Mouse (Mus musculus) lung, adult 2 months (tissue): ENCODE results near the gene Rep15. TPM values are rescaled to one million over a fixed set of nuclear protein-coding genes. Genes with fewer than 3 reads are reported as not detected.

Source experiments
- DNase-seq: peaks from one replicate; pipeline ENCODE4 v3.0.0; 2022
- H3K4me1 ChIP-seq: fragments of 200-500 bp; 2 replicates; pipeline ENCODE4 v1.6.1; 2011; ENCODE audit warnings: low read length; ENCODE audit not compliant: control insufficient read depth, insufficient read depth
- H3K4me3 ChIP-seq: fragments of 200-500 bp; replicated peaks from 2 replicates; pipeline ENCODE3; 2011; ENCODE audit warnings: low read depth, mild to moderate bottlenecking, control low read depth, low read length; ENCODE audit errors: extremely low read depth
- CTCF ChIP-seq: fragments of 200-500 bp; IDR thresholded peaks from 2 replicates; pipeline ENCODE4 v1.5.1; 2011; ENCODE audit warnings: mild to moderate bottlenecking, low read length, control low read depth; ENCODE audit not compliant: insufficient read depth
- POLR2A ChIP-seq: fragments of 200-500 bp; IDR thresholded peaks from 2 replicates; pipeline ENCODE4 v1.6.1; 2011; ENCODE audit warnings: low read depth, mild to moderate bottlenecking, control low read depth, low read length, borderline replicate concordance; ENCODE audit errors: extremely low read depth
- WGBS: fragments of 180-500 bp; shearing (Covaris S2); methylation state at CpG from one replicate; pipeline ENCODE4 v1.1.7; 2018; 5-methylcytosine and 5-hydroxymethylcytosine counted together
- polyA plus RNA-seq: library from polyadenylated mRNA; depleted of rRNA; stranded (reverse); fragments of >200 nt; gene quantifications from 2 replicates; pipeline ENCODE4 v1.2.3, GENCODE M21; 2012

Rep15 gene
- polyA plus RNA-seq, 1 experiment: 0.24 TPM

DNA sequence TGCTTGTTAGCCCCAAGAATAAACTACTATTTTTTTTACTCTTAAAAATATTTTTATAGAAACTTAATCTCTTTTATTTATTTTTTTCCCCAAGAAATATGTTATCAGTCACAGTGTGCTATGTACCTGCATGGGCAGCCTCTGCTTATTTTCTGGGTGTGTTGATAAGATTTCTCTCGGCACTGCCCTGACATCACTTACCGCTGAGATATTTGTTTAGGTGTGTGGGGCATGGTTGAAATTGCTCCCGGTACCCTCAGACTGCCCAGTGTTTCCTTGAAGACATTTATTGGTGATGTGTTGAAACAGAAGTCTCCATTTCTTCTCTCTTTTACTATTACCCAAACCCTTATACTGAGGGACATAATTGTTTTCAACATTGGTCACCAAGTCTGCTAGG is 7.6 kb upstream of the Rep15 start:
- WGBS: 61% methylated on average over 3 of the region's 3 CpGs
- DNase-seq: no peak
- Histone ChIP-seq H3K4me3 (no peak overlapping the region), H3K4me1 (0 out of 2 replicates have a peak, but pooled peaks cover 3% of the 10 kb centered on the region)
- TF ChIP-seq POLR2A: no peak
- no peak for TF ChIP-seq CTCF

DNA sequence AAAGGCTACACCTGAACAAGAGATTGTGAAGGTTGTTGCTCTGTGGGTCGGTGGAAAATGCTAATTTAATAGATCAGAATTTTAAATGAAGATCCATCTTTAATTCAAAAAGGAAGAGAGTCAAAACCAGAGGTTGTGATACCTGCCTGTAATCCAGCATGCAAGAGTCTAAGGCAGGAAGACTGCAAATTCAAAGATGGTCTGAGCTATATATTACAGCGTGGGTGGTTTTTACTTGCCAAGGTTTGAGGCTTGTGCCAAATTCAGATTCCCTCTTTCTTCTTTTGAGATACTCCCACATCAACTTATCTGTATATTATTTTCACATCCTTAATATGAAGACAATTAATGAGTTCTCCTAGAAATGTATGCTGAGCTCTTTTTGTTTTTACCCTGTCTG is 4.0 kb upstream of the Rep15 start:
- no peak for TF ChIP-seq POLR2A
- no peak for TF ChIP-seq CTCF

DNA sequence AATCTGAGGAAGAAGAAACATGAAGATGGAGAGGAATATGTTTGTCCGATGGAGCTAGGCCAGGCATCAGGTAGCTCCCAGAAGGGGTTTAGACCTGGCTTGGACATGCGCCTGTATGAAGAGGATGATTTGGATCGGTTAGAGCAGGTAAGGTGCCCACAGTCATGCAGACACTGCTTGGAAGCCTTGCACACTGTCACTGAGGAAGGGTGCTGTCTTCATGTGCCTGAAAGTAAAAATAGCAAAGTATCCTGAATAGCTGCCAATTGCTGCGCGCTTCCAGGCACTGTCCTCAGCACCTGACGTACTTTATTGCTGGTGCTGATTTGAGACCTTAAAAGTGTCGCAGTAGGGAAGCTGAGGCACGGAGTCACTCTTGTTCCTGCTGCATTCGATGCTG is 2.8 kb upstream of the Rep15 start:
- DNase-seq: no peak
- TF ChIP-seq CTCF (no peak), POLR2A (no peak)

More for the DNA sequence above, 4.0 kb upstream of the Rep15 start:
- WGBS: 80% methylated on average over 2 of the region's 2 CpGs
- Histone ChIP-seq H3K4me3 (no peak overlapping the region), H3K4me1 (0 out of 2 replicates have a peak, but pooled peaks cover under 1% of the 10 kb centered on the region)
- DNase-seq: no peak

GRCm38 (mm10) chr6:147030096-147030885 is 2.1 kb upstream of the Rep15 start:
- H3K4me1 ChIP-seq: no peaks in the 10 kb centered on the region
- H3K4me3 ChIP-seq: no peak overlapping the region
- WGBS: 87% methylated on average over 15 of the region's 15 CpGs
- TF ChIP-seq CTCF: no peak
- DNase-seq: no peak

More for the DNA sequence above, 2.8 kb upstream of the Rep15 start:
- H3K4me1 ChIP-seq: no peaks in the 10 kb centered on the region
- H3K4me3 ChIP-seq: no peak overlapping the region
- WGBS: 92% methylated on average over 9 of the region's 9 CpGs

GRCm38 (mm10) chr6:147042291-147043290 is 10.2 kb downstream of the Rep15 start, which contains the start of gene Mrps35:
Mrps35 (plus strand) TSS chr6:147042764.
- Histone ChIP-seq H3K4me3 (peak within 1 kb of the TSS; percentile 72), H3K4me1 (peaks cover 8% of the 10 kb centered on the region)
- DNase-seq: peak; percentile 88
- TF ChIP-seq POLR2A (peak; percentile 63; the same call in 1 of the 2 replicates), CTCF (no peak)
- 3% methylated on average over 66 of the region's 66 CpGs for WGBS

- TF ChIP-seq CTCF (no peak), POLR2A (no peak)
- 41% methylated on average over 7 of the region's 7 CpGs for WGBS
- H3K4me1 ChIP-seq: peaks cover 8% of the 10 kb centered on the region
- no peak for DNase-seq
- H3K4me3 ChIP-seq: no peak overlapping the region
These were observed 11.2 kb downstream of the Rep15 start for GRCm38 (mm10) chr6:147043633-147044032.

GRCm38 (mm10) chr6:147049239-147049805 is 16.9 kb downstream of the Rep15 start:
- no peak for TF ChIP-seq CTCF
- TF ChIP-seq POLR2A: no peak
- 96% methylated on average over 13 of the region's 13 CpGs for WGBS

GRCm38 (mm10) chr6:147051666-147052065 is 19.3 kb downstream of the Rep15 start:
- 91% methylated on average over 8 of the region's 8 CpGs for WGBS
- Histone ChIP-seq H3K4me1 (no peaks in the 10 kb centered on the region), H3K4me3 (no peak overlapping the region)
- DNase-seq: no peak
- TF ChIP-seq POLR2A: no peak
- no peak for TF ChIP-seq CTCF

More at GRCm38 (mm10) chr6:147049239-147049805, 16.9 kb downstream of the Rep15 start:
- Histone ChIP-seq H3K4me3 (no peak overlapping the region), H3K4me1 (peaks cover 4% of the 10 kb centered on the region; the same call in 1 of the 2 replicates)
- DNase-seq: no peak

GRCm38 (mm10) chr6:147052440-147052839 is 20.1 kb downstream of the Rep15 start:
- no peak for DNase-seq
- 86% methylated on average over 9 of the region's 9 CpGs for WGBS
- no peak for TF ChIP-seq CTCF
- TF ChIP-seq POLR2A: no peak
- no peak overlapping the region for H3K4me3 ChIP-seq
- H3K4me1 ChIP-seq: no peaks in the 10 kb centered on the region
